In genomic region chr15:84074705-84075185, GRCm38 (mm10) we compare ENCODE assay signal across 9 mouse cellular contexts. TPM values are rescaled to one million over a fixed set of nuclear protein-coding genes. Genes with fewer than 3 reads are reported as not detected.
DNase-seq lines count a peak whose midpoint lies in the region; ATAC-seq and TF ChIP-seq lines count a peak whose summit lies in the region.
"Had no signal": no experiment of that assay in that cellular context is flagged by ENCODE, and none has a peak within 500 bp of the region (broad histone marks: within the 10 kb centered on the region; RNA-seq: fewer than 3 reads in every experiment).

No protein-coding gene starts in this region.

- WGBS in kidney, adult 2 months, result 19% methylated on average over 17 of the region's 17 CpGs
- WGBS in kidney, embryonic 16.5 days, result 18% methylated on average over 17 of the region's 17 CpGs
- WGBS in forebrain, embryonic 13.5 days, result 16% methylated on average over 17 of the region's 17 CpGs
- WGBS in midbrain, embryonic 13.5 days, result 12% methylated on average over 17 of the region's 17 CpGs

- no peaks in the 10 kb centered on the region for H3K9me3 ChIP-seq in kidney, embryonic 16.5 days (ENCODE audit: low read length)
- no peaks in the 10 kb centered on the region for H3K9me3 ChIP-seq in forebrain, embryonic 13.5 days (replicated peaks)
- no peaks in the 10 kb centered on the region for H3K9me3 ChIP-seq in midbrain, embryonic 13.5 days

- no peak for DNase-seq in kidney, adult 2 months
- peak; percentile 50 for DNase-seq in brain, adult 2 months (ENCODE audit: low read depth, low spot score)
- DNase-seq in spleen, postnatal 4 days (ENCODE audit: low spot score in 2 of 2), result no peak
- DNase-seq in adrenal gland, postnatal 25 days, result no peak

- no peaks in the 10 kb centered on the region for H3K27me3 ChIP-seq in kidney, adult 2 months (replicated peaks; ENCODE audit: control insufficient read depth, insufficient read depth, low read length)
- peaks cover 35% of the 10 kb centered on the region for H3K27me3 ChIP-seq in kidney, embryonic 16.5 days (ENCODE audit: insufficient read depth, low read length)
- peaks cover 18% of the 10 kb centered on the region; the same call in 1 of the 2 replicates for H3K27me3 ChIP-seq in forebrain, embryonic 13.5 days
- peaks cover 38% of the 10 kb centered on the region for H3K27me3 ChIP-seq in midbrain, embryonic 13.5 days

- no peak overlapping the region for H3K9ac ChIP-seq in kidney, embryonic 16.5 days (replicated peaks; ENCODE audit: low read length)
- no peak overlapping the region for H3K9ac ChIP-seq in forebrain, embryonic 13.5 days
- H3K9ac ChIP-seq in midbrain, embryonic 13.5 days (replicated peaks), result no peak overlapping the region

- H3K4me2 ChIP-seq in kidney, embryonic 16.5 days (replicated peaks; ENCODE audit: low read depth, low read length), result no peak overlapping the region
- peak overlapping the region; percentile 42 for H3K4me2 ChIP-seq in forebrain, embryonic 13.5 days
- H3K4me2 ChIP-seq in midbrain, embryonic 13.5 days (replicated peaks), result peak overlapping the region; percentile 25; the same call in 1 of the 2 replicates

- H3K4me3 ChIP-seq in kidney, adult 2 months (ENCODE audit: insufficient read depth, low read depth, low read length), result no peak overlapping the region
- no peak overlapping the region for H3K4me3 ChIP-seq in kidney, embryonic 16.5 days (ENCODE audit: low read length)
- H3K4me3 ChIP-seq in forebrain, embryonic 13.5 days, result no peak overlapping the region
- H3K4me3 ChIP-seq in midbrain, embryonic 13.5 days (replicated peaks), result no peak overlapping the region

- H3K27ac ChIP-seq in kidney, adult 2 months (ENCODE audit: insufficient read depth, low read depth, low read length), result no peak overlapping the region
- no peak overlapping the region for H3K27ac ChIP-seq in kidney, embryonic 16.5 days (ENCODE audit: low read length)
- H3K27ac ChIP-seq in forebrain, embryonic 13.5 days, result no peak overlapping the region
- no peak overlapping the region for H3K27ac ChIP-seq in midbrain, embryonic 13.5 days

- TF ChIP-seq POLR2A in kidney, adult 2 months (IDR thresholded peaks at IDR 0.05; ENCODE audit: low read depth, low read length), result no peak

- no peak for ATAC-seq in kidney, embryonic 16.5 days (ENCODE audit: low FRiP score, low TSS enrichment)
- ATAC-seq in forebrain, embryonic 13.5 days, result no peak
- ATAC-seq in midbrain, embryonic 13.5 days, result no peak
- no peak for ATAC-seq in erythroid progenitor cell, adult 5-6 weeks (replicated peaks; ENCODE audit: low FRiP score, poor library complexity, severe bottlenecking)

- TF ChIP-seq CTCF in kidney, adult 2 months (conservative IDR thresholded peaks at IDR 0.05; ENCODE audit: insufficient read depth, insufficient read length, low read depth, low read length), result 0 out of 2 replicates have a peak, but pooled peaks have one; percentile 8

- no peaks in the 10 kb centered on the region for H3K36me3 ChIP-seq in kidney, adult 2 months (ENCODE audit: control insufficient read depth, insufficient read depth, low read length)
- H3K36me3 ChIP-seq in kidney, embryonic 16.5 days (ENCODE audit: insufficient read depth, low read length), result no peaks in the 10 kb centered on the region
- H3K36me3 ChIP-seq in forebrain, embryonic 13.5 days (ENCODE audit: poor library complexity, severe bottlenecking), result peaks cover 7% of the 10 kb centered on the region; the same call in 1 of the 2 replicates
- H3K36me3 ChIP-seq in midbrain, embryonic 13.5 days, result no peaks in the 10 kb centered on the region

- H3K4me1 ChIP-seq in kidney, adult 2 months (ENCODE audit: control insufficient read depth, insufficient read depth, low read length), result no peaks in the 10 kb centered on the region
- H3K4me1 ChIP-seq in kidney, embryonic 16.5 days (ENCODE audit: insufficient read depth, low read length), result no peaks in the 10 kb centered on the region
- H3K4me1 ChIP-seq in forebrain, embryonic 13.5 days, result peaks cover 21% of the 10 kb centered on the region
- H3K4me1 ChIP-seq in midbrain, embryonic 13.5 days (replicated peaks), result peaks cover 19% of the 10 kb centered on the region

RNA-seq across cellular contexts. Expression of gene Efcab6, which starts 9.6 kb away (rescaled TPM):
- polyA plus RNA-seq in kidney, adult 2 months (2012; rRNA removed), result 0.10 and 0.34 TPM in 2 replicates
- 0.16 and 0.17 TPM in 2 replicates for polyA plus RNA-seq in kidney, embryonic 16.5 days (2015; fragmentation: Nextera tagmentation; extraction: Ambion mirVana)
- 1.9 and 2.3 TPM in 2 replicates for polyA plus RNA-seq in forebrain, embryonic 13.5 days (2015; fragmentation: Nextera tagmentation; extraction: Ambion mirVana)
- 0.57 and 0.85 TPM in 2 replicates for polyA plus RNA-seq in midbrain, embryonic 13.5 days (2015; fragmentation: Nextera tagmentation; extraction: Ambion mirVana)
- not detected in 2 replicates for total RNA-seq in erythroid progenitor cell, adult 5-6 weeks (2015; ENCODE audit: low replicate concordance)
- not detected in 2 replicates for total RNA-seq in erythroid progenitor cell, adult 5-6 weeks (2017; ENCODE audit: low replicate concordance)
- 0.21 TPM in 1 of 2 replicates, not detected in the other for total RNA-seq in adrenal gland, postnatal 25 days (2021)

RNA-seq across cellular contexts. Expression of gene Sult4a1, which starts 30.8 kb away (rescaled TPM):
- 0.69 and 1.5 TPM in 2 replicates for polyA plus RNA-seq in kidney, adult 2 months (2012; rRNA removed)
- polyA plus RNA-seq in kidney, embryonic 16.5 days (2015; fragmentation: Nextera tagmentation; extraction: Ambion mirVana), result 0.65 and 1.3 TPM in 2 replicates
- polyA plus RNA-seq in forebrain, embryonic 13.5 days (2015; fragmentation: Nextera tagmentation; extraction: Ambion mirVana), result 40.3 and 43.3 TPM in 2 replicates
- polyA plus RNA-seq in midbrain, embryonic 13.5 days (2015; fragmentation: Nextera tagmentation; extraction: Ambion mirVana), result 42.1 and 44.4 TPM in 2 replicates
- total RNA-seq in erythroid progenitor cell, adult 5-6 weeks (2015; ENCODE audit: low replicate concordance), result not detected in 2 replicates
- total RNA-seq in erythroid progenitor cell, adult 5-6 weeks (2017; ENCODE audit: low replicate concordance), result not detected in 2 replicates
- 3.0 and 4.1 TPM in 2 replicates for total RNA-seq in adrenal gland, postnatal 25 days (2021)

RNA-seq across cellular contexts. Expression of gene Pnpla5, which starts 48.2 kb away (rescaled TPM):
- polyA plus RNA-seq in kidney, adult 2 months (2012; rRNA removed), result 0.05 and 0.11 TPM in 2 replicates
- not detected in 2 replicates for polyA plus RNA-seq in kidney, embryonic 16.5 days (2015; fragmentation: Nextera tagmentation; extraction: Ambion mirVana)
- not detected in 2 replicates for polyA plus RNA-seq in forebrain, embryonic 13.5 days (2015; fragmentation: Nextera tagmentation; extraction: Ambion mirVana)
- not detected in 2 replicates for polyA plus RNA-seq in midbrain, embryonic 13.5 days (2015; fragmentation: Nextera tagmentation; extraction: Ambion mirVana)
- total RNA-seq in erythroid progenitor cell, adult 5-6 weeks (2015; ENCODE audit: low replicate concordance), result not detected in 2 replicates
- total RNA-seq in erythroid progenitor cell, adult 5-6 weeks (2017; ENCODE audit: low replicate concordance), result not detected in 2 replicates
- not detected in 2 replicates for total RNA-seq in adrenal gland, postnatal 25 days (2021)
- polyA plus RNA-seq: heart, embryonic 16.5 days had no signal

Comparison
In these comparisons a context has a peak if more than half of its experiments do, and no peak if none do; other contexts are left out.
1. RNA of gene Sult4a1, which starts 30.8 kb away (polyA plus RNA-seq): 42.1 to 44.4 TPM in midbrain, embryonic 13.5 days and 40.3 to 43.3 TPM in forebrain, embryonic 13.5 days; 0.69 to 1.5 TPM in kidney, adult 2 months and 0.65 to 1.3 TPM in kidney, embryonic 16.5 days; every median in the first group is over 10 times any median in the second.